Mouse (Mus musculus): ENCODE measurements around the gene Ndufa11.

DNA sequence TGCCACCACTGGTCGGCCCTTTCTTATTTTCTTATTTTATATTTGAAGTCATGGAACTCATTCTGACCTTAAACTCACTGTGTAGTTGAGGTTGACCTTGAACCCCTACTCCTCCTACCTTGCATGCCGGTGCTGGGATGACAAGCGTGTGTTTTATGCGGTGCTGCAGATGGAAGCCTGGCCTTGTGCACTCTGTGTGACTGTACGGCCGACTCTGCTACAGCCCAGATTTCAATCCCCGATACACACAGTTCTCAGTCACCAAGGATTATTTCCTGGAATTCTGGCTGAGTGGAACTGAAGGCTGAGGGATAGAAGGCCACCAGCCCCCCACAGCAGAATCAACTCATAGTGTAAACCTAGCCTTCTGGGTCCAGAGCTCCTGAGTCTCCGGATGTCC lies 47.8 kb upstream of the Ndufa11 start:
- TF ChIP-seq POLR2A (IDR thresholded peaks at IDR 0.05; ENCODE audit: control insufficient read depth, low read depth, low read length) = no peak
- no peak for TF ChIP-seq CTCF (IDR thresholded peaks at IDR 0.05; ENCODE audit: control insufficient read depth, insufficient read depth, insufficient replicate concordance, low read depth, low read length)

Data from testis, adult 2 months (tissue).